Mouse (Mus musculus): ENCODE results near the gene Trim28.

The Trim28 gene

DNA sequence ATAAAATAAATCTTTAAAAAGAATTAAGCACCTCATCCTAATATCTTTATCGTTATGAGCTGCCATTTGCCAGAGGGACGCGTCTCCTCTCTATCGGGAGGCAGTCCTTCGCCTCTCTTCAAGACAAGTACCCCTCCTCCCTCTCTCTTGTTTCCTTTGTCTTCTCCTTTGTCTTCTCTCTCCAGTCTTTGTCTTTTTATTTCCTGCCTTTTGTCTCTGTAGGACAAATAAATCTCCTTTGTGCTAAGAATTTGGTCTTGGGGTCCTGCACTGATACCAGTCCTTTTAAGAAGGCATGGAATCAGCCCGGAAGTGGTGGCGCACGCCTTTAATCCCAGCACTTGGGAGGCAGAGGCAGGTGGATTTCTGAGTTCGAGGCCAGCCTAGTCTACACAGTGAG lies 60.6 kb downstream of the Trim28 start:
- DNase-seq (ENCODE audit: low read depth, low spot score) = no peak

- peak; percentile 39 for DNase-seq (ENCODE audit: low read depth, low spot score)
Measured at GRCm38 (mm10) chr7:13063399-13063798, 64.5 kb downstream of the Trim28 start.

DNA sequence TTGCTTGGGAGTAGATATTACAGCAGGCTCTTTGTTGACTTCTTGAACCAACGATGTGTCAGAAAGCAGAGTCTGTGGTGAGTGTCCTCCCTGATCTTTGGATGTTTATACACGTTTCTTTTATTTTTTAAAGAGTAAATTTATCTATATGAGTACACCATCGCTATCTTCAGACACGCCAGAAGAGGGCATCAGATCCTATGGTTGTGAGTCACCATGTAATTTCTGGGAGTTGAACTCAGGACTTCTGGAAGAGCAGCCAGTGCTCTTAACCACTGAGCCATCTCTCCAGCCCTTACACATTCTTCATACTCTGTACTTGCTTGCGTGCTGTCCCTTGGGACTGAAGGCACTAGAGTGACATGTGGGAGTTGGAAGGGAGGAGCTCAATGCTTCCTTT lies 73.4 kb downstream of the Trim28 start:
- no peak for DNase-seq (ENCODE audit: low read depth, low spot score)
